Mouse (Mus musculus): ENCODE results near the gene Gabbr2.

- TF ChIP-seq CTCF (IDR thresholded peaks at IDR 0.05; ENCODE audit: low read depth, low read length) (no peak), POLR2A (IDR thresholded peaks at IDR 0.05; ENCODE audit: insufficient read depth, low read length) (peak; percentile 22)
Measured at GRCm38 (mm10) chr4:46664123-46665009, 327.3 kb downstream of the Gabbr2 start.

All from ES-Bruce4 (cell line).